Mouse (Mus musculus): ENCODE data around the gene Cnih1.

DNA sequence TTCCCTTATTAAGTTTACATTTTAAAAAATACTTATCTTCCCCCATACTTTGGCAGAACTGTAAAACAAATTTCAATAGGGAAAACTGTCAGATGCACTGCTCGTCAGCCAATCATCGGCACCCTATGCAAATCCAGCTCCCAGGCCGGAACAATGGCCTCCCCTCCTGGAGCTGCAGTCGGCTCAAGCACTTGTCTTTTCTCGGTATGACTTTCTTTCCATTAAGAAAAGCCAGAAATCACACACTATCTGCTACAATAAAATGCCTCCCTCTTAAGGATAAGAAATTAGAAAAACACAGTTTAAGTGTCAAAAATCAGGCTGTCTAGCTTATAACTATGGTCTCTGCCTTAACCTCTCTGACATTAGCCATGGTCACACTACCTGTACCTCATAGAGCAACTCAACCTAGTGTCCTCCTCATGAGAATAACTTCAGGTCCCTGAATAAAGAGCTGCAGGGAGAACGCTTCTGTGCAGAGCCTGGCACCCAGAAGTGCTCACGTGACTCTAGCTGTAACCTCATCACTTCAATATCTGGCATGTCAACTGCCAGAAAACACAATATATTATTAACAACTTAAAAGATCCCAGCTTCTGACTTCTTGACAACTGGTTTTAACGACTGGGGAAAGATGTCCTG lies 5.9 kb downstream of the Cnih1 start:
- peak; percentile 13 for TF ChIP-seq TCF12 (IDR thresholded peaks at IDR 0.05; ENCODE audit: insufficient read depth, poor library complexity, severe bottlenecking)
- no peak for TF ChIP-seq POLR2A (IDR thresholded peaks at IDR 0.05; ENCODE audit: insufficient read length, low read depth)
- no peak for TF ChIP-seq USF1 (IDR thresholded peaks at IDR 0.05; ENCODE audit: low read depth)
- no peak for TF ChIP-seq TCF3 (IDR thresholded peaks at IDR 0.05; ENCODE audit: insufficient read length, low read depth)
- peak in 1 of 3 experiments; percentile 41 for TF ChIP-seq MYOG (IDR thresholded peaks at IDR 0.05; ENCODE audit: control insufficient read depth in 1 of 3, insufficient read depth in 1 of 3, insufficient read length in 2 of 3, low read depth in 2 of 3)
- TF ChIP-seq E2F4 (IDR thresholded peaks at IDR 0.05; ENCODE audit: insufficient read depth), result no peak
- TF ChIP-seq MAX (IDR thresholded peaks at IDR 0.05; ENCODE audit: low read depth), result no peak
- no peak for TF ChIP-seq REST (IDR thresholded peaks at IDR 0.05; ENCODE audit: insufficient read depth, insufficient read length)
- no peak for TF ChIP-seq CEBPB (IDR thresholded peaks at IDR 0.05; ENCODE audit: insufficient read depth, poor library complexity, severe bottlenecking)
- no peak for TF ChIP-seq SRF (IDR thresholded peaks at IDR 0.05; ENCODE audit: control insufficient read depth, insufficient read length, low read depth)
- TF ChIP-seq POLR2AphosphoS2 (IDR thresholded peaks at IDR 0.05; ENCODE audit: insufficient read length, low read depth), result no peak
